Mouse (Mus musculus): ENCODE data around the gene Pabpn1l. TPM values are rescaled to one million over a fixed set of nuclear protein-coding genes. Genes with fewer than 3 reads are reported as not detected.

Gene Pabpn1l
- total RNA-seq (2021): not detected
- long read RNA-seq, experiment 1: 0 reads
- long read RNA-seq, experiment 2: 0 reads

GRCm38 (mm10) chr8:122622727-122623126 is at the start of gene Pabpn1l:
Gene Pabpn1l (minus strand): TSS chr8:122622739.
- intact Hi-C loops (cut with DNase I): no loop called here
- H3K27ac ChIP-seq: peak within 1 kb of the TSS; percentile 76
- H3K4me3 ChIP-seq: no peak within 1 kb of the TSS
- TF ChIP-seq CTCF (IDR thresholded peaks at IDR 0.05): no peak
- no peak for DNase-seq

DNA sequence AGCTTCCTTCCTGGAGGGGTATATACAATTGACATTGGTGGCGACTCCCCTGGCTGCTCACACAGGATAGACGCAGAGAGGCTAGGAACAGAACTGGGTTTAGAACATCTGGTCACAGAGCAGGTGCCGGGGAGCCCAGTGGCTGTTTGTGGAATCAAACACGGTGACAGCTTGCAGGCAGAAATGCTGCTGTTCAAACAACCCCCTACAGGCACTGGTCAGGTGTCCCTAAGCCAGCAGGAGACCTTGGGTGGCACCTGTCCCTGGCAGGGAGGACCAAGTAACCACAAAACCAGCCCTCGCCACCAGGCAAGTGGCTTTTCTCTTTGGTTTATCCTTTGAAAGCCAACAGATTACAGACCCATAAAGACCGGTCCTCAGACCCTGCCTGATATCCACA is 49.4 kb upstream of the Pabpn1l start:
- no peak overlapping the region for H3K27ac ChIP-seq
- TF ChIP-seq CTCF (IDR thresholded peaks at IDR 0.05): no peak
- no peak for DNase-seq
- H3K4me3 ChIP-seq: no peak overlapping the region
- intact Hi-C loops (cut with DNase I): no loop called here

DNA sequence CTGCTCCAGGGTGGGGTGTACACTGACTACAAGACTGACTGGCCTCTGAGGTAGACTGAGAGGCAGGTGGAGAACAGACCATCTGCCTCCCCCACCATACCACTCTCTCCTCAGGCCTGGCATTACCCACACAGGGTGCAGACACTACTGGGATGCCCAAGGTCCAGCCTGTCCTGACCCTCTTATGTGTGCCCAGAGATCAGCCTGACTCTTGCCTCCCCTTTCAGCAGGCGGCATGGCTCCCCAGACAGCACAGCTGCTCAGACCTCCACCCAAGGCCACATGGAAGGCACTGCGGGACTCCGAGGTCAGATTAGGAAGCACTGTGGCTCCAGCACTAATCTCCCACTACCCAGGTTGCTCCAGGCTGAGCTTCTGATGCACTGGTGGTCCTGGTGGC is 48.2 kb upstream of the Pabpn1l start:
- no peak for DNase-seq

DNA sequence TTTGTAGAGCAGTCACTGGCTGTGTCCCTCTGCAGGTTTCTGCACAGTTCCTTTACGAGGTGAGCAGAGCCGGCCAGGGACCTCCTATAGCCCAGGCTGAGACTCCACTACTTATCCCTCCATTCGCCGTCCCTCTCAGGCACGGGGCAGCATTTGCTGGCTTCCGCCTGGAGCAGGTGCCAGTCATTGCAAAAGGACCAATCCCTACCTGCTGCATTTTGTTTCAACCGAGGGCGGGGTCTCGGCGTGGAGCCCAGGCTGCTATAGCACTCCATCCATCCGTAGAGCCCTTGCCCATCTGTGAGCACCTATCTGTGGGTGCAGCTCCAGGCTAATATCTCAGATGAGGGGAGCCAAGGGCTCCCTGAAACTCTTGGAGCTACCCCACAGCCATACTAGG is 47.5 kb upstream of the Pabpn1l start:
- Histone ChIP-seq H3K27ac (no peak overlapping the region), H3K4me3 (no peak overlapping the region)
- no peak for TF ChIP-seq CTCF (IDR thresholded peaks at IDR 0.05)
- no peak for DNase-seq
- intact Hi-C loops (cut with DNase I): no loop called here

More for the DNA sequence above, 48.2 kb upstream of the Pabpn1l start:
- no peak overlapping the region for H3K4me3 ChIP-seq
- H3K27ac ChIP-seq: peak overlapping the region; percentile 12; the same call in 1 of the 2 replicates
- intact Hi-C loops (cut with DNase I): no loop called here
- no peak for TF ChIP-seq CTCF (IDR thresholded peaks at IDR 0.05)

DNA sequence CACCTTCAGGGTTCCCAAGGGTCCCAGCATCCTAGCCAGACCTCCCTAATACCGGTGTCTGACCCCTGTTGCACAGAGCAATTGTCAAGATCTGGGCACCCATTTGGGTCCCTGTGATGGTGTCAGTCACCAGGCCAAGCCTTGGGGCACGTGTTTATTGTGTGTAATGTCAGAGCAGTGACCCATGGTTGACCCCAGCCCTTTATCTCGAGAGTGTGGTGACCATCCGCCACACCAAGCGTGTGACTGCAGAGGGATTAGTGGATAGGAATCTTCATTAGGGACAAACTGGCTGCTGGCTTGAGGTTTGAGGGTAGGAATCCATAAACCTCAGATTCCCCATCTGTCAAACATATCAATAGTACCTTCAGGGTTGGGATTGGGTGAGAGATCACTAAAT is 46.8 kb upstream of the Pabpn1l start:
- Histone ChIP-seq H3K27ac (0 out of 2 replicates have a peak overlapping the region, but pooled peaks have one; percentile 20), H3K4me3 (no peak overlapping the region)
- no peak for TF ChIP-seq CTCF (IDR thresholded peaks at IDR 0.05)
- intact Hi-C loops (cut with DNase I): no loop called here
- no peak for DNase-seq

- no peak for DNase-seq
- no peak overlapping the region for H3K4me3 ChIP-seq
- no peak for TF ChIP-seq CTCF (IDR thresholded peaks at IDR 0.05)
- intact Hi-C loops (cut with DNase I): no loop called here
- H3K27ac ChIP-seq: peak overlapping the region; percentile 82
Measured at GRCm38 (mm10) chr8:122667854-122668253, 45.3 kb upstream of the Pabpn1l start.

GRCm38 (mm10) chr8:122666827-122667226 is 44.3 kb upstream of the Pabpn1l start:
- intact Hi-C loops (cut with DNase I): no loop called here
- Histone ChIP-seq H3K27ac (peak overlapping the region; percentile 82), H3K4me3 (peak overlapping the region; percentile 39)
- TF ChIP-seq CTCF (IDR thresholded peaks at IDR 0.05): no peak
- no peak for DNase-seq

- H3K4me3 ChIP-seq: peak overlapping the region; percentile 39
- H3K27ac ChIP-seq: peak overlapping the region; percentile 82
- intact Hi-C loops (cut with DNase I): no loop called here
- no peak for TF ChIP-seq CTCF (IDR thresholded peaks at IDR 0.05)
- no peak for DNase-seq
Measured at GRCm38 (mm10) chr8:122666338-122666764, 43.8 kb upstream of the Pabpn1l start.

DNA sequence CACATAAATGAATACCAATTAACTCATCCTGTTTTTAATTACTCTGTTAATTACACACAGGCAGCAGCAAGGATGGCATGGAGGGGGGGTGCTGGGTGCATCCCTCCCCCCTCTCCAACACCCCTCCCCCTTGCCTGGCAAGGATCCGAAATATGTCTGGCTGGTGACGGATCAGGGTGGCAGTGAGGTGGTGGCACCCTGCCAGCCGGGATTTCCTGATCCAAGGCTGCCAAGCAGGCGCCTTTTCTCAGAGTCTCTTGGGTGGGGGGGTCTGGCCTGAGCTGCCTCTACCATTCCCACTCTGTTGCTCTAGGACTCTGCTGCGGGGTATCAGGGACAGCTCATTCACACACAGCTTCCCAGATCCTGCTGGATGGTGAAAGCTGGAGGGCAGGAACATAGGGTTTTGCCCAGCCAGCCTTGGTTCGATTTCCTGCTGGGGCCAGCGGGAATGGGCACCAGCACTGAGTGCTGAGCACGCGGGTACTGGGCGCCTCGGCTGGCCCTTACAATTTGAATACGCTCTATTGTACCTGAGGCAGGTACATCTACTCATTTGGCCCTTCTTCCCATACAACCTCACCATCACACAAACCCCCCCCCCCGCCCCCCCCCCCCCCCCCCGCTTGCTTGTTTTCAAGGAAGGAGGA is 43.3 kb upstream of the Pabpn1l start:
- intact Hi-C loops (cut with DNase I): no loop called here
- no peak for TF ChIP-seq CTCF (IDR thresholded peaks at IDR 0.05)
- Histone ChIP-seq H3K4me3 (peak overlapping the region; percentile 53), H3K27ac (peak overlapping the region; percentile 82)
- DNase-seq: peak; percentile 73

GRCm38 (mm10) chr8:122665221-122665620 is 42.7 kb upstream of the Pabpn1l start:
- intact Hi-C loops (cut with DNase I): no loop called here
- peak overlapping the region; percentile 82 for H3K27ac ChIP-seq
- peak; percentile 75 for DNase-seq
- H3K4me3 ChIP-seq: peak overlapping the region; percentile 53
- no peak for TF ChIP-seq CTCF (IDR thresholded peaks at IDR 0.05)

DNA sequence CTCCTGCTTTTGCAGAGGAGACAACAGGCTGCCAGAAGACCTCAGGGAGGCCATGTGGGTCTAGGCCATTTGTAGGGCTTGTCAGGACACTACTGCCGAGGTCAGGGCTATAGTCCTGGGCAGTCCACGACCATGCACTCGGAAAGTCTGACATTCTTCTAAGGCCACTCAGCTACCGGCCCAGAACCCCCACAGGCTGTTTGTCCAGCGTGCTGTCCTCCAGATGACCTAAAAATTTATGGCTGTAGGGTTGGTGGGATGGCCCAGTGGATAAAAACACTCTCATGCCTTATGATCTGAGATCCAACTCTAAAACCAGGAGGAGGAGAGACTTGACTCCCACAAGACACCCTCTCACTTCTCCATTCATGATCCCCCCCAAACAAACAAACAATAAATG is 41.1 kb upstream of the Pabpn1l start:
- no peak for TF ChIP-seq CTCF (IDR thresholded peaks at IDR 0.05)
- intact Hi-C loops (cut with DNase I): loop anchor here (2.0 kb wide), 1 partner anchor 45 kb away; no protein-coding TSS in a partner anchor
- peak overlapping the region; percentile 82 for H3K27ac ChIP-seq
- no peak for DNase-seq
- H3K4me3 ChIP-seq: no peak overlapping the region

GRCm38 (mm10) chr8:122663106-122663505 is 40.6 kb upstream of the Pabpn1l start:
- Histone ChIP-seq H3K27ac (peak overlapping the region; percentile 82), H3K4me3 (no peak overlapping the region)
- intact Hi-C loops (cut with DNase I): loop anchor here (2.0 kb wide), 1 partner anchor 44 kb away; no protein-coding TSS in a partner anchor
- no peak for DNase-seq
- TF ChIP-seq CTCF (IDR thresholded peaks at IDR 0.05): no peak

DNA sequence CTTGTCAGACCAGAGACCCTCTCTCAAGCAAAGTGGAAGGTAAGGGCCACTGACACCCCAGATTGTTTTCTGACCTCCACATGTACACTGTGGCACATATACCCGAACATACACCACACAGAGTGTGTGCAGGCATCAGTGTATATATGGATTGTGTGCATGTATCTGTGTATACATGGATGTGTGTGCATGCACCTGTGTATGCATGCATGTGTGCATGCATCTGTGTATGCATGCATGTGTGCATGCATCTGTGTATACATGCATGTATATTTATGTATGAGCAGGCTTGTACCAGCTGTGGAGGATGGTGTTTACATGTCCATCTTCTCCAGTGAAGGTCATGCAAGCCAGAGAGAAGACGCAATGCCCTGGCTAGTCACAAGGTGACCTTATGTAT is 39.4 kb upstream of the Pabpn1l start:
- DNase-seq: no peak
- peak overlapping the region; percentile 82 for H3K27ac ChIP-seq
- intact Hi-C loops (cut with DNase I): loop anchor here (2.0 kb wide), 1 partner anchor 43 kb away; no protein-coding TSS in a partner anchor
- H3K4me3 ChIP-seq: no peak overlapping the region
- no peak for TF ChIP-seq CTCF (IDR thresholded peaks at IDR 0.05)

- peak overlapping the region; percentile 39 for H3K4me3 ChIP-seq
- DNase-seq: peak; percentile 88
- intact Hi-C loops (cut with DNase I): no loop called here
- TF ChIP-seq CTCF (IDR thresholded peaks at IDR 0.05): no peak
- peak overlapping the region; percentile 66 for H3K27ac ChIP-seq
Measured at GRCm38 (mm10) chr8:122661138-122661537, 38.6 kb upstream of the Pabpn1l start.
